Mouse (Mus musculus) effector memory CD4-positive, alpha-beta T cell, adult 5 months (primary cell): Measurements from ENCODE around the gene Olfr484. TPM values are rescaled to one million over a fixed set of nuclear protein-coding genes. Genes with fewer than 3 reads are reported as not detected.

Source experiments
- polyA plus RNA-seq: library from polyadenylated mRNA; unstranded; fragments of 100-300 nt; shearing (Covaris generic); gene quantifications from one replicate; pipeline ENCODE4 v1.2.1, GENCODE M21; 2017

Gene Olfr484
- polyA plus RNA-seq, result 0.07 TPM

GRCm38 (mm10) chr7:108127349-108127748 is at the start of gene Olfr484:
Gene Olfr484 (minus strand): TSS chr7:108127449.

GRCm38 (mm10) chr7:108172642-108173041 is 45.4 kb upstream of the Olfr484 start, which contains the start of gene Olfr486:
Gene Olfr486 (minus strand): TSS chr7:108172742.

GRCm38 (mm10) chr7:108159771-108160170 is 32.5 kb upstream of the Olfr484 start, which contains the start of gene Olfr485:
Gene Olfr485 (minus strand): TSS chr7:108159871.

GRCm38 (mm10) chr7:108100549-108100948 is 26.7 kb downstream of the Olfr484 start, which contains the start of gene Olfr483:
Gene Olfr483 (plus strand): TSS chr7:108100849.

GRCm38 (mm10) chr7:108097486-108097885 is 29.8 kb downstream of the Olfr484 start, which contains the start of gene Olfr482:
Gene Olfr482 (minus strand): TSS chr7:108097586.

GRCm38 (mm10) chr7:108079555-108079954 is 47.7 kb downstream of the Olfr484 start, which contains the start of gene Olfr481:
Gene Olfr481 (plus strand): TSS chr7:108079855.

Other genes with a start within 250 kb of the Olfr484 start
- gene Olfr472, start 229.5 kb downstream of the Olfr484 start, polyA plus RNA-seq, result 0.09 TPM
- not detected for gene Olfr473, start 197.0 kb downstream of the Olfr484 start, polyA plus RNA-seq
- gene Olfr474, start 172.8 kb downstream of the Olfr484 start, polyA plus RNA-seq, result not detected
- gene Olfr476, start 162.6 kb downstream of the Olfr484 start, polyA plus RNA-seq, result not detected
- not detected for gene Olfr477, start 140.8 kb downstream of the Olfr484 start, polyA plus RNA-seq
- not detected for gene Olfr478, start 93.5 kb downstream of the Olfr484 start, polyA plus RNA-seq
- not detected for gene Olfr479, start 76.8 kb downstream of the Olfr484 start, polyA plus RNA-seq
- not detected for gene Olfr480, start 60.1 kb downstream of the Olfr484 start, polyA plus RNA-seq
- 0.09 TPM for gene Olfr481, start 47.6 kb downstream of the Olfr484 start, polyA plus RNA-seq
- not detected for gene Olfr482, start 29.9 kb downstream of the Olfr484 start, polyA plus RNA-seq
- gene Olfr483, start 26.6 kb downstream of the Olfr484 start, polyA plus RNA-seq, result not detected
- gene Olfr485, start 32.4 kb upstream of the Olfr484 start, polyA plus RNA-seq, result not detected
- gene Olfr486, start 45.3 kb upstream of the Olfr484 start, polyA plus RNA-seq, result not detected
- not detected for gene Olfr487, start 87.2 kb upstream of the Olfr484 start, polyA plus RNA-seq
- not detected for gene Olfr488, start 130.9 kb upstream of the Olfr484 start, polyA plus RNA-seq
- not detected for gene Olfr490, start 161.5 kb upstream of the Olfr484 start, polyA plus RNA-seq
- gene Olfr491, start 186.0 kb upstream of the Olfr484 start, polyA plus RNA-seq, result not detected
- not detected for gene Olfr492, start 196.2 kb upstream of the Olfr484 start, polyA plus RNA-seq
- gene Olfr493, start 219.5 kb upstream of the Olfr484 start, polyA plus RNA-seq, result not detected
- gene Olfr494, start 237.9 kb upstream of the Olfr484 start, polyA plus RNA-seq, result not detected